Mouse (Mus musculus) neural tube, postnatal 0 days (tissue): ENCODE results near the gene Ypel3. TPM values are rescaled to one million over a fixed set of nuclear protein-coding genes. Genes with fewer than 3 reads are reported as not detected.

Experiments used
- polyA plus RNA-seq: library from polyadenylated mRNA; unstranded; fragments of >200 nt; fragmentation: Nextera tagmentation; extraction: Ambion mirVana; gene quantifications from 2 replicates; pipeline ENCODE4 v1.2.1, GENCODE M21; 2015

The Ypel3 gene
- polyA plus RNA-seq = 255 and 259 TPM in 2 replicates

DNA sequence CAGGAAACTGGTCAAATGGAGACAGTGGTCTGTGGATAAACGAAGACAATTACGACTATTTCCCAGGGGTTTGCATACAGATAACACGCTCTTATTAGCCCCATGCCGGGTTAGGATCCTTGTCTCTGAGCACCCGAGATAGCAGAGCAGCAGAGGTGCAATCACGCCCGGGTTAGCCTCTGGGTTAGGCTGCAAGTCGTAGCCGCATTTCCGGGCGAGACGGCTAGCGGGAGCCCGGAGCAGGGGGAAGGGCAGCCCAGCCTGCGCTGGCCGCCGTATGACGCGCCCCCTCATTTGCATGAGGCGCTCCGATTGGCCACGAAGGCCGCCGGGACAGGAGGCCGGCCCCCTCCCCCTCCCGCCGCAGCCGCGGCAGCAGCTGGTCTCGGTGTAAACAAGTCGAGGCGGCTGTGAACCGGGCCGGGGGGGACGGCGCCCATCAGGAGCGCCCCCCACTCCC, at the start of gene Ypel3:
Gene Ypel3 (plus strand): TSS at position 358 of the 460 bp plus-strand sequence.

DNA sequence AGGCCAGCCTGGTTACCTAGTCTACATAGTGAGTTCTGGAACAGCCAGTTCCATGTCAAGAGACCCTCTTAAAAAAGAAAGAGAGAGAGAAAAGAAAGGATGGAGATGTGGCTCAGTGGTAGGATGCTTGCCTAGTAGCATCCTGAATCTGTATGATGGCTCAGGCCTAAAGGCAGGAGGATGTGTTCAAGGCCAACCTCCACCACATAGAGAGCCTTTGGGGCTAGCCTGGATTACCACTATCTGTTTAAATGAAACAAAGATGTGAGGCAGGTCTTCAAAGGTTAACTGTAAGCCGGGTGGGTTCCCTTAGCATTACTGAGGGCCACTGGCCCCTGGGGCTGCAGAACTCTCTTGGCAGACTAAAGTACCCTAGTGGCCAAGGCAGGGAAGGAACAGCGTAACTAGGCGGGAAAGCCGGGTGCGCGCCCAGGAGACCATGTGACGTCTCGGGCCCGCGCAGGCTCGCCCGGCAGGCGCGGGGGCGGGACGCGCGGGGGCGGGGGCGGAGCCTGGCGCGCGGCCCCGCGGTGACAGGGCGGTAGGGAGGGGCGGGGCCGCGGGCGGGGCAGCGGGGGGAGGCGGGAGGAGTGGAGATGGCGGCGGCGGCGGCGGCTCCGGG, 17.6 kb upstream of the Ypel3 start, which contains the start of gene Mapk3:
Gene Mapk3 (plus strand): TSS at position 552 of the 622 bp plus-strand sequence.

DNA sequence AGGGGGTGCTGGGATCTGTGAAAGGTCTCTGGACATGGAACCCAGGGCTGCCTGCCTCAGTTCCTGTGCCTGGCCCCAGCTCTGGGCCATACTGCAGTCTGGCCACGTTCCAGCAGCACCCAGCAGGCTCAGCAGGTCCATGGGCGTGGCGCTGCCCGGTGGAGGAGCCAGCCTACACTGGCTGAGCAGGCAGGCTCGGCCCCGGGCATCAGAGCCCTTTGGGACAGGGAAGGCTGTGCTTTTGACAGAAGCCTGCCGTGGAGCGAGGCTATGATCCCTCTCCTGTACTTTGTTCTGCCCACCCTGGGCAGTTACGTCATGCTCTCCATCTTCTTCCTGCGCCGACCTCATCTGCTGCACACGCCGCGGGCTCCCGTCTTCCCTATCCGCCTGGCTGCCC, 10.6 kb upstream of the Ypel3 start, which contains the start of gene Gdpd3:
Gene Gdpd3 (plus strand): TSS at position 134 of the 400 bp plus-strand sequence.

DNA sequence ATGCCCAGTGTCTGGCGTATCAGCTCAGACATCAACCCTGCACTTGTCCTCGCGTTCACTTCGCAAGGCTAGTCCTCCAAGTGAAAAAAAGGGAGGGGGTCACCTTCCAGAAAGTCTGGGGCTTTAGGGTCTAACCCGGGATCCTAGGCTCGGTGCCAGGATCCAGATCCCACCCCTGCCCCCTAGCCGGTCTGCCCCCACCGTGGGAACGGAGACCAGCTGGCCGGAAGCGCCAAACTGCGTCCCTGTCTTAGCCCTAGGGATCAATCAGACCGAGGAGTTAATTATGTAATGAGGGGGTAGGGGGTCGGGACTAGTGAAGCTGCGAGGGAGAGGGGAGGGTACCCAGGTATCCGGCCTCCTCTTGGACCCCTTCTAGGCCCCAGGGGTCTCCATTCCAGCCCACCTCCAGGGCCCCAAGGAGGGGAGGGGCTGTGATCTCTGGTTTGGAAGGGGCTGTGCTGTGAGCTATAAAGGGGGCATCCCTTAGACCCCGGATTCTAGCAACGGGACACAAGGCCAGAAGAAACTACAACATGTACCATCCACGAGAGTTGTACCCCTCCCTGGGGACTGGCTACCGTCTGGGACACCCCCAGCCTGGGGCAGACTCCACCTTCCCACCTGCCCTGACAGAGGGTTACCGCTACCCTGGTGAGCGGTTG, 4.3 kb downstream of the Ypel3 start, which contains the start of gene Tbx6:
Gene Tbx6 (plus strand): TSS at position 513 of the 665 bp plus-strand sequence.

DNA sequence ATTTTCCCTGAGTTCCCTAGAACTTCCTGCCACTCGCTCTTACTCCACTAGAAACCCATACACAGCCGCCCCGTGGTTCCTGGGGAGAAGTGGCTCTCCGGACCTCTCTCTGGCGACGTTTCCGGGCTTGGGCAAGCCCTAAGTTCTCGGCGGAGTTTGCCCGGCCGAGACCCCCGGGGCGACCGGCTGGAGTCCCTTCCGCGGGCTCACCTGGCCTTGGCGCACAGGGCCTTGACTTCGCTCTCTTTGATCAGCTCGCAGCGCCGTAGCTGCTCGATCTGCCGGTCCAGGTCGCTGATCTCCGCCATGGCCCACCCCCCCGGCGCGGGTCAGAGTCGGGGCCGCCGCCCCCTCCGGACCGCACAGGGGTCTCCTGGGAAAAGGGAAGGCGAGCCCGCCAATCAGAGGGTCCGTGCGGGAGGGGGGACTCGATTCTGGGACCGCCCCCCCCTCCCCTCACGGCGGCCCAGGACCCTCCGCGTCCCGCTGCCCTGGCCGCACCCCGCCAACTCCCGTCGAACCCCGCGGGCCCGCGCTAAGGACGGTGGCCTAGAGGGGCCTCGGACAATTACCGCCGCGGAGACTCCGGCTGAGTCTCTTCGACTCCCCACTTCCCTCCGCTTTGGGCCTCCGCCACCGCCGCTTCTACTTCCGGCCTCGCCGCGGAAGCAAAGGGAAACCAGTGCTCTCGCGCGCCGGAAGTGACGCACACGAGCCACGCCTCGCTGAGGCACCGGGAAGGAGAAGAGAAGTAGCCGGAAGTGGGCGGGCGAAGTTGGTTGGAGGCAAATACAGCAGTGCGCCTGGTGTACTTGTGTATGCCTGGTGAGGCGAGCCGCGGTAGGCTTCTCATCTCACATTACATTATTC, 15.3 kb downstream of the Ypel3 start, which contains the start of gene Ppp4c:
Gene Ppp4c (minus strand): TSS at position 646 of the 870 bp plus-strand sequence.

DNA sequence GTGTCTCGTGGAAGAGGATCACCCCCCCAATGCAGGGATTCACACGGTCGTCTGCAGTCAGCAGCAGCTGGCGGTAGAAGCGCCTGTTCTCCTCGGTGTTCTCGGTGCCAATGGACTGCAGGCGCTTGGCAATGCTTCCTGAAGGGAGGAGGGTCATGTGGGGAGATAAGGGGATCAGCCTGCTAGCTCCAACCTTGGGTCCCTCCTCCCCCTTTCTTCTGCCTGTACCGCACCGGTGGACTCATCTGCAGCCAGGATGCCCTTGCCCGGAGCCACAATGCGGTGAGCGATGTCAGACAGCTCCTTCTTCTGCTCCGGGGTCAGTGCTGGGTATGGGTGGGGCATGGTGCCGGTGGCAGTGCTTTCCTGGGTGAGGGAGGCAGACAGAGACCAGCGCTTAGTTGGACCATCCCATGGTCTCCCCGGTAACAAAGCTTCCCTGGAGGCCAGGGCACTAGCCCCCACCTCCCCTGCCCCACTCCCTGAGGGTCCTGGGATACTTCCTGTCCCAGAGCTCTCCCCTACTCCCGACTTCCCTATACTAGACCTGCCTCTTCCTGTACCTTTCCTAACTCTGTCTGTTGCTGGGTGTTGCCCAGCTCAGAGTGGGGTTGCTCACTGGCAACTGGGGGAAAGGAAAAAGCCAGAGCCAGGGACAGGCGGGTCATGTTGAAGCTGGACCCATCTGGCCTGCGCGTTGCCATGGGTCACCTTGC, 20.8 kb downstream of the Ypel3 start, which contains the start of gene Fam57b:
Gene Fam57b (plus strand): TSS at position 258 of the 716 bp plus-strand sequence.

Other genes with a start within 250 kb of the Ypel3 start
- 185 and 204 TPM in 2 replicates for gene Eif3c, start 210.5 kb upstream of the Ypel3 start, polyA plus RNA-seq
- 0.47 and 0.98 TPM in 2 replicates for gene Apobr, start 192.0 kb upstream of the Ypel3 start, polyA plus RNA-seq
- 27.0 and 28.3 TPM in 2 replicates for gene Cln3, start 191.1 kb upstream of the Ypel3 start, polyA plus RNA-seq
- not detected in 2 replicates for gene Il27, start 182.0 kb upstream of the Ypel3 start, polyA plus RNA-seq
- 22.9 and 33.6 TPM in 2 replicates for gene Nupr1, start 146.1 kb upstream of the Ypel3 start, polyA plus RNA-seq
- gene Sgf29, start 127.6 kb upstream of the Ypel3 start, polyA plus RNA-seq = 44.2 and 55.6 TPM in 2 replicates
- 14.9 and 22.4 TPM in 2 replicates for gene Sult1a1, start 100.5 kb upstream of the Ypel3 start, polyA plus RNA-seq
- gene Bola2, start 81.6 kb upstream of the Ypel3 start, polyA plus RNA-seq = 164 and 178 TPM in 2 replicates
- gene Slx1b, start 81.2 kb upstream of the Ypel3 start, polyA plus RNA-seq = 12.0 and 12.8 TPM in 2 replicates
- 109 and 127 TPM in 2 replicates for gene Coro1a, start 69.2 kb upstream of the Ypel3 start, polyA plus RNA-seq
- 104 and 106 TPM in 2 replicates for gene Mapk3, start 17.4 kb upstream of the Ypel3 start, polyA plus RNA-seq
- gene Gdpd3, start 10.6 kb upstream of the Ypel3 start, polyA plus RNA-seq = 1.1 and 1.2 TPM in 2 replicates
- gene Tbx6, start 4.5 kb downstream of the Ypel3 start, polyA plus RNA-seq = 0.31 and 0.47 TPM in 2 replicates
- gene Ppp4c, start 15.5 kb downstream of the Ypel3 start, polyA plus RNA-seq = 129 and 149 TPM in 2 replicates
- 43.9 and 56.4 TPM in 2 replicates for gene Fam57b, start 20.7 kb downstream of the Ypel3 start, polyA plus RNA-seq
- gene 4930451I11Rik, start 54.7 kb downstream of the Ypel3 start, polyA plus RNA-seq = 0.65 TPM in 1 of 2 replicates, not detected in the other
- 60.9 and 64.7 TPM in 2 replicates for gene Doc2a, start 70.5 kb downstream of the Ypel3 start, polyA plus RNA-seq
- gene Hirip3, start 85.0 kb downstream of the Ypel3 start, polyA plus RNA-seq = 17.0 and 23.3 TPM in 2 replicates
- gene Ino80e, start 85.4 kb downstream of the Ypel3 start, polyA plus RNA-seq = 78.5 and 82.2 TPM in 2 replicates
- 39.4 and 47.0 TPM in 2 replicates for gene Taok2, start 107.7 kb downstream of the Ypel3 start, polyA plus RNA-seq
- gene Tmem219, start 146.0 kb downstream of the Ypel3 start, polyA plus RNA-seq = 40.7 and 41.1 TPM in 2 replicates
- gene Kctd13, start 151.9 kb downstream of the Ypel3 start, polyA plus RNA-seq = 129 and 134 TPM in 2 replicates
- gene Asphd1, start 172.6 kb downstream of the Ypel3 start, polyA plus RNA-seq = 13.0 and 20.5 TPM in 2 replicates
- 80.0 and 106 TPM in 2 replicates for gene Sez6l2, start 173.6 kb downstream of the Ypel3 start, polyA plus RNA-seq
- gene Cdipt, start 199.0 kb downstream of the Ypel3 start, polyA plus RNA-seq = 137 and 157 TPM in 2 replicates
- 0.50 and 1.1 TPM in 2 replicates for gene Cdiptos, start 199.1 kb downstream of the Ypel3 start, polyA plus RNA-seq
- gene Mvp, start 237.7 kb downstream of the Ypel3 start, polyA plus RNA-seq = 4.9 and 5.9 TPM in 2 replicates
- 0.70 TPM in 1 of 2 replicates, not detected in the other for gene Pagr1b, start 239.5 kb downstream of the Ypel3 start, polyA plus RNA-seq
- 23.1 and 63.2 TPM in 2 replicates for gene Pagr1a, start 240.4 kb downstream of the Ypel3 start, polyA plus RNA-seq
- gene Gm42742, start 244.1 kb downstream of the Ypel3 start, polyA plus RNA-seq = 36.5 and 56.8 TPM in 2 replicates
- 128 and 150 TPM in 2 replicates for gene Prrt2, start 244.3 kb downstream of the Ypel3 start, polyA plus RNA-seq